Mouse (Mus musculus) CH12.LX (cell line): ENCODE measurements around the gene Mettl7b. TPM values are rescaled to one million over a fixed set of nuclear protein-coding genes. Genes with fewer than 3 reads are reported as not detected.

ENCODE experiments used
- DNase-seq: peaks from one replicate; pipeline ENCODE4 v3.0.0-alpha.2; 2013; ENCODE audit errors: extremely low read depth
- H3K27ac ChIP-seq: 2 replicates; pipeline ENCODE4 v1.5.1; 2012; ENCODE audit warnings: low read depth, mild to moderate bottlenecking, control low read depth, moderate library complexity; ENCODE audit not compliant: insufficient read depth
- H3K27me3 ChIP-seq: replicated peaks from 2 replicates; pipeline ENCODE3; 2012; ENCODE audit warnings: inconsistent platforms
- H3K36me3 ChIP-seq, 2 experiments: replicated peaks in 1 of 2; 2 replicates each; pipeline versions ENCODE3 to v1.6.1; 2012; ENCODE audit warnings: inconsistent platforms in 1 of 2, low read length in 1 of 2, mild to moderate bottlenecking in 1 of 2, mixed read lengths in 1 of 2, moderate library complexity in 1 of 2; ENCODE audit not compliant: control insufficient read depth in 1 of 2, insufficient read depth in 1 of 2
- H3K4me1 ChIP-seq, 2 experiments: 2 replicates each; pipeline ENCODE4 v1.6.1; 2012; ENCODE audit warnings: inconsistent platforms in 1 of 2, moderate library complexity in 1 of 2; ENCODE audit not compliant: insufficient read depth in 2 of 2, control insufficient read depth in 1 of 2
- H3K4me2 ChIP-seq: 2 replicates; pipeline ENCODE4 v1.6.1; 2012; ENCODE audit warnings: low read depth, mild to moderate bottlenecking, control low read depth; ENCODE audit not compliant: poor library complexity, insufficient read depth, severe bottlenecking
- H3K4me3 ChIP-seq, 3 experiments: fragments of 150-350 bp in 1 of 3; sonication (generic) in 1 of 3; replicated peaks in 1 of 3; 2 replicates each; pipeline versions ENCODE3 to v1.5.1; 2011 to 2012; ENCODE audit warnings: low read depth in 2 of 3, low read length in 2 of 3, mild to moderate bottlenecking in 2 of 3, moderate library complexity in 2 of 3, control low read depth in 1 of 3, improper control_type of control experiment in 1 of 3, inconsistent platforms in 1 of 3, mixed read lengths in 1 of 3; ENCODE audit not compliant: poor library complexity in 1 of 3
- H3K79me2 ChIP-seq: replicated peaks from 2 replicates; pipeline ENCODE4 v1.6.1; 2012; ENCODE audit warnings: mild to moderate bottlenecking, moderate library complexity; ENCODE audit not compliant: control insufficient read depth, poor library complexity, insufficient read depth, severe bottlenecking; ENCODE audit errors: extremely low read depth
- H3K9ac ChIP-seq: 2 replicates; pipeline ENCODE4 v1.6.1; 2012; ENCODE audit warnings: low read depth, mild to moderate bottlenecking, control low read depth, moderate library complexity; ENCODE audit not compliant: insufficient read depth
- H3K9me3 ChIP-seq: replicated peaks from 2 replicates; pipeline ENCODE3; 2012; ENCODE audit warnings: low read length, inconsistent platforms, mixed read lengths
- BHLHE40 ChIP-seq: IDR thresholded peaks from 2 replicates; pipeline ENCODE4 v1.6.1; 2011; ENCODE audit warnings: mild to moderate bottlenecking, low read depth, low read length, improper control_type of control experiment
- CTCF ChIP-seq, 2 experiments: IDR thresholded peaks in 1 of 2; conservative IDR thresholded peaks in 1 of 2; 2 replicates each; pipeline ENCODE4 v1.5.1; 2011 to 2012; ENCODE audit warnings: low read depth in 2 of 2, low read length in 2 of 2, improper control_type of control experiment in 1 of 2, inconsistent platforms in 1 of 2, mild to moderate bottlenecking in 1 of 2, moderate library complexity in 1 of 2
- ELF1 ChIP-seq: IDR thresholded peaks from 2 replicates; pipeline ENCODE4 v1.6.1; 2014; ENCODE audit warnings: low read depth, mild to moderate bottlenecking, inconsistent platforms, low read length, improper control_type of control experiment
- ETS1 ChIP-seq: conservative IDR thresholded peaks from 2 replicates; pipeline ENCODE4 v1.6.1; 2012; ENCODE audit warnings: low read depth, mild to moderate bottlenecking, inconsistent platforms, low read length, improper control_type of control experiment, moderate library complexity
- IRF4 ChIP-seq: IDR thresholded peaks from 2 replicates; pipeline ENCODE4 v1.6.1; 2014; ENCODE audit warnings: low read depth, mild to moderate bottlenecking, inconsistent platforms, low read length, improper control_type of control experiment
- JUN ChIP-seq: IDR thresholded peaks from 2 replicates; pipeline ENCODE4 v1.6.1; 2011; ENCODE audit warnings: low read depth, mild to moderate bottlenecking, low read length, improper control_type of control experiment, moderate library complexity; ENCODE audit not compliant: insufficient read depth
- JUND ChIP-seq: conservative IDR thresholded peaks from 2 replicates; pipeline ENCODE4 v1.6.1; 2011; ENCODE audit warnings: low read depth, low read length, improper control_type of control experiment
- MAX ChIP-seq: IDR thresholded peaks from 2 replicates; pipeline ENCODE4 v1.6.1; 2011; ENCODE audit warnings: low read length, improper control_type of control experiment
- MAZ ChIP-seq: IDR thresholded peaks from 2 replicates; pipeline ENCODE4 v1.6.1; 2012; ENCODE audit warnings: low read depth, mild to moderate bottlenecking, inconsistent platforms, low read length, improper control_type of control experiment, moderate library complexity
- NELFE ChIP-seq: IDR thresholded peaks from 2 replicates; pipeline ENCODE4 v1.6.1; 2011; ENCODE audit warnings: low read depth, low read length, improper control_type of control experiment
- RAD21 ChIP-seq: IDR thresholded peaks from 2 replicates; pipeline ENCODE4 v1.6.1; 2011; ENCODE audit warnings: low read depth, mild to moderate bottlenecking, low read length, improper control_type of control experiment, moderate library complexity
- SIN3A ChIP-seq: IDR thresholded peaks from 2 replicates; pipeline ENCODE4 v1.6.1; 2012; ENCODE audit warnings: low read length, improper control_type of control experiment, inconsistent platforms
- SMC3 ChIP-seq: IDR thresholded peaks from 2 replicates; pipeline ENCODE4 v1.6.1; 2011; ENCODE audit warnings: low read depth, low read length, improper control_type of control experiment
- UBTF ChIP-seq: IDR thresholded peaks from 2 replicates; pipeline ENCODE4 v1.6.1; 2012; ENCODE audit warnings: low read depth, mild to moderate bottlenecking, inconsistent platforms, low read length, improper control_type of control experiment, moderate library complexity
- dilution Hi-C: fragments of 300-500 bp; cut with MboI; formaldehyde crosslinking; loops from 2 replicates; pipeline ENCODE4 v1.14.3; 2020; ENCODE audit warnings: low sequenced_read_pairs; ENCODE audit not compliant: extremely low pct_unique_long_range_greater_than_20kb, extremely low pct_ligation_motif_present
- in situ Hi-C: fragments of 300-500 bp; cut with MboI; formaldehyde crosslinking; loops from 3 replicates; pipeline ENCODE4 v1.14.3; 2019; ENCODE audit warnings: low sequenced_read_pairs, low pct_ligation_motif_present, low pct_unique_long_range_greater_than_20kb, mixed read lengths
- polyA plus RNA-seq: library from polyadenylated mRNA; unstranded; fragments of >175 nt; gene quantifications from 2 replicates; pipeline ENCODE4 v1.2.1, GENCODE M21; 2012; ENCODE audit warnings: low read depth; ENCODE audit not compliant: insufficient read length
- total RNA-seq, 2 experiments: library from RNA; depleted of rRNA; stranded (reverse); fragments of 300-350 nt in 1 of 2; fragments of >200 nt in 1 of 2; gene quantifications; 2 replicates each; pipeline ENCODE4 v1.2.3; 2012 to 2014

Gene Mettl7b
- total and polyA plus RNA-seq, 3 experiments, result not detected

DNA sequence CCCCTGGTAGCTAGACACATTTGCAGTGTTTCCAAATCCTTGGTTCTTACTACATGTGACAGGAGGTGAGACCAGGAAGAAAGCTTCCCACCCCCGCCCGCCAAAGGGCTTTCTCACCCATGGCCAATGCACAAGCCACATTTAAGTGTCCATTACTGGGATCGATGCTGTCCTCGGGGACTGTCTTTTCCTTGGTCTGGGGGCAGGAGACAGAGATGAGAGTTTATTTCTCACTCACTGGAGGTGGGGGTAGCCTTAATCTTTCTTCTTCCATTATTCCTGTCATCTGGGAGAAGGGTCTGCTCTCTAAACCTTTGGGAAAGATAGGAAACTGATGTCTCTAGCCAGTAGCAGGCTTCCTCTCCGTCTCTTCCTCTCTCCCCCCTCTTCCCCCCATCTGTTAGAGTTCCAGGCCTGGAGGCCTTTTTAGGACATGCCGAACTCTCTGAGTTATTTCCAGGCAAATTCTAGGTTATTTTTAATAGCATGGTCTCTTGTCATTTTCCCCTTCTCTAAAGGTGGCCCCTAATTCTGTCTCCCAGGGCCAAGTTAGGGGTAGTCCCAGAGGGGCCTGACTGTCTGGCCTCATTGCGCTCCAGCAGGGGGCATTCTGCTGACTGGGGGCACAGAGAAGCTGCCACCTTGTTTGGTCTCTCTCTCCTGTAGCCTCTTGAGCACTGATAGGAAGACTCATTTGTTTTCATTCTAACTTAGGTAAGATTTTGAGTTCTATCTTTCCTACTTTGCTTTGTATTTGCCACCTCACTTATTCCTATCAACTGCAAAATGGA lies 25.6 kb downstream of the Mettl7b start:
- Histone ChIP-seq H3K9me3 (no peaks in the 10 kb centered on the region), H3K4me3 (no peak overlapping the region), H3K4me2 (no peak overlapping the region), H3K4me1 (peaks cover 0 to 4% of the 10 kb centered on the region in 2 experiments; a peak in 2 of 4 replicates), H3K79me2 (no peaks in the 10 kb centered on the region), H3K27me3 (peaks cover 44% of the 10 kb centered on the region), H3K36me3 (no peaks in the 10 kb centered on the region), H3K27ac (no peak overlapping the region), H3K9ac (no peak overlapping the region)
- TF ChIP-seq SMC3 (peak; percentile 15), CTCF (conservative IDR thresholded peaks at IDR 0.05 in 1 of 2, IDR thresholded peaks at IDR 0.05 in 1 of 2; ENCODE audit: low read depth in 2 of 2, low read length in 2 of 2) (peak in 1 of 2 experiments; percentile 33; a peak in 1 of 4 replicates), MAX (no peak), SIN3A (no peak)
- in situ Hi-C loops, result no loop called here
- no peak for DNase-seq
- dilution Hi-C loops, result no loop called here

DNA sequence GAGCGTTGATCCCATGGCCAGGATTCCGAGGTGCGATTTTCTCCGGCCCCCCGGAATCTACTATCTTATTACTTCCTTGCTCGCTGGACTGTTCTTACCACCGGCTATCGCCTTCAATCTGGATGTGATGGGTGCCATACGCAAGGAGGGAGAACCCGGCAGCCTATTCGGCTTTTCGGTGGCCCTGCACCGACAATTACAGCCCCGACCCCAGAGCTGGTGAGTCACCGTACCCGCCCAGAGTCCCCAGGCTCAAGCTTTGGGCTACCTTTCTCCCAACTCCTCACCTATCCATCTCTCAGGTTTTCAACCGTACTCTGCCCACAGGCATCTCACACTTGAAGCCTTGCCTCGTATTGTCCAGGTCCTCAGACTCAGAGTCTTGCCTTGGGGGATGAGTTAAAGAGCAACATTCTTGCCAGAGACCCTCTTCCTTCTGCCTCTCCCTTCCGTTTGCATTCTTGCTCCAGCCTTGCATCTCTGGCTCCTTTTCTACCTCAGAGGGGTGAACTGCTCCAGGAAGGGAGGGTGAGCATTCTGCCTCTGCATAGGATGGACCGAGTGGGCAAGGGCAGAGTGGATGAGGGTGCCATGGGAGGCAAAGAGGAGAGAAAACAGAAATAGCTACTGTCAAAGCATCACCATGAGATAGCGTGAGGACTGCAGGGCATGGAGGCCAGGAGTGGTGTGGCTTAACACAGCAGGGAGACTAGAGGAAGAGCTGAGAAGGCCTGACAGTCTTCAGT lies 26.6 kb downstream of the Mettl7b start:
- no peak for DNase-seq
- peaks cover 0 to 4% of the 10 kb centered on the region in 2 experiments; a peak in 2 of 4 replicates for H3K4me1 ChIP-seq
- TF ChIP-seq JUN (no peak), IRF4 (no peak), NELFE (no peak), SMC3 (no peak), MAX (no peak), MAZ (no peak), UBTF (no peak), ELF1 (no peak), RAD21 (no peak), BHLHE40 (no peak), ETS1 (no peak), JUND (no peak)
- H3K27me3 ChIP-seq, result peaks cover 51% of the 10 kb centered on the region
- H3K36me3 ChIP-seq, result no peaks in the 10 kb centered on the region
- dilution Hi-C loops (no loop called here), in situ Hi-C loops (no loop called here)
- no peak overlapping the region for H3K4me3 ChIP-seq
- H3K79me2 ChIP-seq, result no peaks in the 10 kb centered on the region
- no peak overlapping the region for H3K9ac ChIP-seq
- no peaks in the 10 kb centered on the region for H3K9me3 ChIP-seq
- H3K4me2 ChIP-seq, result peak overlapping the region; percentile 57
- H3K27ac ChIP-seq, result no peak overlapping the region
